Mouse (Mus musculus) urinary bladder, postnatal 36 days (tissue): ENCODE results near the gene 5730409E04Rik.

ENCODE experiments used
- DNase-seq, 2 experiments: peaks; one replicate each; pipeline ENCODE4 v3.0.0; 2022; ENCODE audit warnings: low spot score in 2 of 2, mixed read lengths in 1 of 2

Gene 5730409E04Rik

GRCm38 (mm10) chr4:126636330-126636729 lies 26.7 kb downstream of the 5730409E04Rik start:
- no peak for DNase-seq

DNA sequence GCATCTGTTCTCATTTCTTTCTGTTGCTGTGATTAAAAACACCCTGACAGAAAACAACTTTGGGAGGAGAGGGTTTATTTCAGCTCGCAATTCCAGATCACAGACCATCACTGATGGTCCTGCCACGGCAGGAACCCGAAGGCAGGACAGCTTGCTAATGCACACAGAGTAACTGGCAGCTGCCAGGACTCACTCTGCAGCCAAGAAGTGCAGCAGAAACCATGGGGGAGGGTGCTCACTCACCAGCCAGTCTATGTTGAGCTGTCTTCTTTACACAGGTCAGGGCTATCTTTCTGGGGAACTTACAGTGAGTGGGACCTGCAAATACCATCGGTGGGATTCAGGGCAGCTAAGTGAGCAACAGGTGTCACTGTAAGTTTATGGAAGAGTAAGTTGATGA lies 27.8 kb downstream of the 5730409E04Rik start:
- DNase-seq = no peak

DNA sequence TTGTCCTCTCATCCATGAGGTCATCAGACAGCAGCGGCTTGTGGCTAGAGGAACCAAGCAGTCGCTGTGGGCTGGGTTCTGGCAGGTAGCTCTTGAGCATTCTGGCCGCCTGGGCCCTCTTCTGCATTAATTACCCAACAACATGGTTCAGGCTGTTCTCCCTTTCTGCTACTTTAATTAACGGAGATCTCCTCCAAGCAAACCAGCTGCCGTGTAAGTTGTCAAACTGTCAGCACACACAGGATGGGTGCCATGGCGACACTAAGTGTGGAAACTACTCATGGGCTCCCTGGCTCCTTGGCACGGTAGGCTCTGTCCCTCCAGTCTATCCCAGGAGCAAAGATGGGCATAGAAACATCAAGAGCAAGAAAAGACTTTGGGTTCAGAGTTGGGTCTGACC lies 29.7 kb downstream of the 5730409E04Rik start:
- no peak for DNase-seq

DNA sequence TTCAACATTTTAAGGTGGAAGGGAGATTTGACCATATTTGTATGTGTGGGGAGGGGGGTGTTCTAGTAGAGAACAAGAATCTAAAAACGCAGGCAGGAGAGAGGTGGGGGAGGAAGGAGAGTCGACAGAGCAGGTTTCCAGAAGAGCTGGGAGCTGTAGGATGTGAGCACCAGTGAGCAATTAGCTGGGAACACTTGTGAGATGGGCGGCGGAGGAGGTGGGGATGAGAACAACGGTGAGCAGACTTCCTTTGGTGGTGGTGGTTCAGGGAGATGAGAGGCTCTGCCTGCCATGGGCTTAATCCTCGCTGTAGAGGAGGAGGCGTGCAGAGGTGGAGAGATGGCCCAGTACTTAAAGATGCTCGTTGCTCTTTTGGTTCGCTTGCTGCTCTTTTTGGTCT lies 32.3 kb downstream of the 5730409E04Rik start:
- DNase-seq = no peak

GRCm38 (mm10) chr4:126643815-126644214 lies 34.2 kb downstream of the 5730409E04Rik start:
- DNase-seq = no peak

DNA sequence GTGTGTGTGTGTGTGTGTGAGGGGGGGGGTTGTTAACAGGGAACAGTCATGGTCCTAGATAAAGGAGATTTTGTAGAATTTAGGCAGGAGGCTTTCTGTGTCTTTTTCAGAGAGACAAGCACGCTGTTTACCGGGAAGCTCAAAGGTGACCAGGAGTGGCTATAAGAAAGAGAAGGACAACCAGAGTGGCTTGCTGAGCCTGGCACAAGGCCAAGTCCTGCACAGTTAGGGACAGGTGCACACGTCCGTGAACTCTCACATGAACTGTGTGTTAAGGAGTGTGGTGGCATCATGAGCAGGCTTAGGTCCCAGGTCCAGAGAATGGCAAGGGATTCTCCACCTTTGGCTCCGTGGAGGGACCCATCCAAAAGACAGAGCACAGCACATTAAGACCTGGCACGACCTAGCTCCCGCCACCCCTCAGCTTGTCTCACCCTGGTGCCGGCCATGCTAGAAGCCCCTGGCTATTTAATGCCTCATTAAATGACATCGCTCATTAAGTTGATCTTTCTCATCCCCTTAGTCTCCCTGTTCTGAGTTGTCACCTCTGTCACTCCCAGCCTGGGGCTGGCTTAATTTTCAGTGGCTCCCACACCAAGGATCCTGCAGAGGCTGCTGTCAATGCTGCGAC lies 34.8 kb downstream of the 5730409E04Rik start:
- DNase-seq = no peak

DNA sequence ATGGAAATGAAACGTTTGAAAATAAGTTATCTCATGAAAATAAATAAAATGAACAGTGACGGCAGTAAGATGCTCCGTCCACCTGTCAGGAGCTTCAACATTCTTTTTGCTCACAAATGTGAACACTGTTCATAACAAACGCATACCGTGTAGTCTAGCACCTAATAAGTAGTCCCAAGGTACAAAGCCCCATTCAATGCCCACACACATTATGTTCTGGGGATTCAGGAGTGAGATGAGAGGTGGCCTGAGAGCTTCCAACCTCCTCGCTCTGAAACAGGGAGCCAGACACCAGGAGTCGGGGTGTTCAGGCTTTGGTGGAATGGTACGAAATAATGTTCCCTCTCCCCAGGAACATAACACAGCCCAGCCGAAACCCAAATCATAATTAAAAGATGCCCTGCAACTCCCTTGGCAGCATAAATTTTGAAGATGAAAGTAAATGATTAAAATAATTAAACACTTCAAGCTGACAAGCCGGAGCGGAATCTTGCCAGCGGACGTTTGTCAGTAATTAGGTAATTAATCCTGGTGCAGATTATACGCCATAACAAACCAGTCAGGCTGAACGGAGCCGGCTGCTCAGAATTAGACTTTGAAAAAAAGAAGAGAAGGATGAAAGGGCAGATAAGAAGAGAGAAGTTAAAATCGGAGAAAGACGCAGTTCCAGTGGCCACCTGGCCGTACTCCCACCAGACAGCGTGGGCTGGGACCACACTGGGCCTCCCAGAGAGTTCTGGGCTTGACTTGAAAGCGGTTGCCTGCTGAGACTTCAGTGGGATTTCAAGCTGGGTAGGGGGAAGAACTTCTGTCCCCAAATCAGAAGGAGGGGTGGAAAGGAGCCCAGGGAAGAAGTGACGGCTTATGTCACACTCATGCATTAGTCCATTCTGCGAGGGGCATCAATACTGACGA lies 38.6 kb downstream of the 5730409E04Rik start:
- DNase-seq = no peak

DNA sequence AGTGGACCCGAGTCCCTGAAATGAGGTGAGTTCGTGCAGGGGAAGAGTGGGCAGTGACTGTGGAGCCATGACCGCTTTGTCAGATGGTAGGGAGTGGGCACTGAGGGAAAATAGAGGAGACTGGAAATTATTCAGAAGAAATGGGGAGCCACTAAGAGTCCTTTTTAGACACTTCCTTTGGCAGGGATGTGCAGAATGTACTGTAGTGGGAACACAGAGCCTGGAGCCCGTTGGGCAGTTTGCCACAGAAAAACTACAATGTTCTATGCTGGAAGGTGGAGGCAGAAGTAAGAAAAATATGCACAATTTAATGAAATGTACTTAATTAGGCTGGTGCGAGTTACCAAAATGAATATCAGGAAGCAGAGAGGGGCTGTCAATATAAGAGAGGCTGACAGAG lies 43.5 kb downstream of the 5730409E04Rik start:
- no peak for DNase-seq

DNA sequence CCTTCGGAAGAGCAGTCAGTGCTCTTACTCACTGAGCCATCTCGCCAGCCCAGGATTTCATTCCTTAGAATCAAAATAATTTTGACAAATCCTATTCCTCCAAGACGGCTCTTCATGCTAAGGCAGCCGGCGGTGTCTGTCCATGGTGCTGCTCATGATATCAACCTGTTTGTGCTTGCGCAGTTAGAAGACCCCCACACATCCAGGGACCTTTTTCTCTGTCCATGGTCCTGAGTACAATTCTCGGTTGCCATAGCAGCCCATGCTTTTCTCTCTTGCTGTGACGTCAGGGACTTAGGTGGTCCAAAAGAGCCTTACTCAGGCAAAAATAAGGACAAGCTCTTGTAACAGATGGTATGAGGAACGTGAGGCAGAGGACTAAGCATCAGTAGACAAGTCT lies 45.7 kb downstream of the 5730409E04Rik start:
- no peak for DNase-seq

- no peak for DNase-seq
Measured at GRCm38 (mm10) chr4:126661249-126661648, 51.6 kb downstream of the 5730409E04Rik start.
